Mouse (Mus musculus) CD4-positive helper T cell, adult 2 months (primary cell): ENCODE measurements at regions not wholly inside any gene's neighbourhood (a gene's known extent, or its start where the extent isn't known, plus 50 kb on each side); places are given as distances from the start of the nearest gene placed in this dataset.
"Not testable (repeated sequence)": the region's sequence is repeated elsewhere in the genome, so short reads cannot be mapped to it uniquely, and the experiment has no call there.

Experiments
- DNase-seq: peaks from one replicate; pipeline ENCODE4 v3.0.0-alpha.2; 2012; ENCODE audit warnings: low read depth, missing footprints, low spot score

- DNase-seq = no peak
Measured at GRCm38 (mm10) chr5:77816759-77817280, 409.0 kb upstream of the Igfbp7 start.

- DNase-seq = no peak
Measured at GRCm38 (mm10) chr5:77809844-77810243, 402.0 kb upstream of the Igfbp7 start.

- no peak for DNase-seq
Measured at GRCm38 (mm10) chr5:77807726-77808125, 399.9 kb upstream of the Igfbp7 start.

- no peak for DNase-seq
Measured at GRCm38 (mm10) chr5:77806334-77807157, 398.7 kb upstream of the Igfbp7 start.

- DNase-seq = no peak
Measured at GRCm38 (mm10) chr5:77805796-77806195, 398.0 kb upstream of the Igfbp7 start.

GRCm38 (mm10) chr5:77805303-77805702 lies 397.5 kb upstream of the Igfbp7 start:
- no peak for DNase-seq

GRCm38 (mm10) chr5:77804113-77804512 lies 396.3 kb upstream of the Igfbp7 start:
- no peak for DNase-seq

- no peak for DNase-seq
Measured at GRCm38 (mm10) chr5:77803562-77803961, 395.7 kb upstream of the Igfbp7 start.

GRCm38 (mm10) chr5:77796960-77797359 lies 389.1 kb upstream of the Igfbp7 start:
- no peak for DNase-seq

- no peak for DNase-seq
Measured at GRCm38 (mm10) chr5:77795766-77796165, 387.9 kb upstream of the Igfbp7 start.

- DNase-seq = no peak
Measured at GRCm38 (mm10) chr5:77783953-77784352, 376.1 kb upstream of the Igfbp7 start.

GRCm38 (mm10) chr5:77762426-77763042 lies 354.7 kb upstream of the Igfbp7 start:
- no peak for DNase-seq

- DNase-seq = no peak
Measured at GRCm38 (mm10) chr5:77762013-77762412, 354.2 kb upstream of the Igfbp7 start.

- no peak for DNase-seq
Measured at GRCm38 (mm10) chr5:77748933-77749332, 341.1 kb upstream of the Igfbp7 start.

GRCm38 (mm10) chr5:77746604-77747003 lies 338.8 kb upstream of the Igfbp7 start:
- no peak for DNase-seq

- no peak for DNase-seq
Measured at GRCm38 (mm10) chr5:77743467-77743866, 335.6 kb upstream of the Igfbp7 start.

- not testable (repeated sequence) for DNase-seq
Measured at GRCm38 (mm10) chr5:77730286-77730685, 322.4 kb upstream of the Igfbp7 start.

GRCm38 (mm10) chr5:77681592-77681991 lies 273.8 kb upstream of the Igfbp7 start:
- DNase-seq = no peak

- DNase-seq = no peak
Measured at GRCm38 (mm10) chr5:77672073-77672924, 264.5 kb upstream of the Igfbp7 start.

- DNase-seq = no peak
Measured at GRCm38 (mm10) chr5:77663096-77663495, 255.3 kb upstream of the Igfbp7 start.

- no peak for DNase-seq
Measured at GRCm38 (mm10) chr5:77659016-77659415, 251.2 kb upstream of the Igfbp7 start.

- no peak for DNase-seq
Measured at GRCm38 (mm10) chr5:77644651-77645050, 236.8 kb upstream of the Igfbp7 start.
